Mouse (Mus musculus) spleen, adult 12 weeks (tissue): ENCODE data around the gene Calml3.

Experiments
- DNase-seq: peaks from one replicate; pipeline ENCODE4 v3.0.0; 2022; ENCODE audit warnings: low spot score

The Calml3 gene

DNA sequence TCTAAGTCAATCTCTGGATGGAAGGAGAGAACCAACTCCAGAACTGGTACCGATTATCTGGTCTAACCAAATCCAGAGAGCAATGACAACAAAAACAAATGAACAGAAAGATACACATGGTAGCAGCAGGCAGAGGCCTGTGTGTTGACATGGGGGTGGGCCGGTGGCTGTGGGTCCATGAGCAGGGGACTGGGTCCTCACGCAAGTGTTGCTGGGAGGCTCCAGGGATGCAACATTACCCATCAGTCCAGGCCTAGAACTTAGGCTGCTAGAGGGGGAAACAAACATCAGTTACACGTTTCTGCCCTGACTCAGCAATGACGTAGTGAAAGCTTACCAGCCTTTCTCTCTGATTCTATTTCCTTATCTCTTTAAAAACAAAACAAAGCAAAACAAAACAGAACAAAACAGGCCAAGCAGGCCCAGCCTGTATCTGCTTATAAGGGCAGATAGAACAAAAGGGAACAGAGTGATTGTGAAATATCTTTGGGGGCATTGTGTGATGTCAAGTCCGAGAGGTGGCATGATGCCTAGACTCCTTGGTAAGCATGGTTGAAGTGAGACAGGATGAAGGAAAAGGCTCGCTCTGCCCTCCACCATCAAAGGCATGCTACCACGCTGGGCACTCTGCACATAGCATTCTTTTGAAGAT lies 24.4 kb downstream of the Calml3 start:
- no peak for DNase-seq

GRCm38 (mm10) chr13:3778591-3779364 lies 25.3 kb downstream of the Calml3 start:
- no peak for DNase-seq

- DNase-seq: no peak
Observed at GRCm38 (mm10) chr13:3777216-3777912, 26.8 kb downstream of the Calml3 start.

DNA sequence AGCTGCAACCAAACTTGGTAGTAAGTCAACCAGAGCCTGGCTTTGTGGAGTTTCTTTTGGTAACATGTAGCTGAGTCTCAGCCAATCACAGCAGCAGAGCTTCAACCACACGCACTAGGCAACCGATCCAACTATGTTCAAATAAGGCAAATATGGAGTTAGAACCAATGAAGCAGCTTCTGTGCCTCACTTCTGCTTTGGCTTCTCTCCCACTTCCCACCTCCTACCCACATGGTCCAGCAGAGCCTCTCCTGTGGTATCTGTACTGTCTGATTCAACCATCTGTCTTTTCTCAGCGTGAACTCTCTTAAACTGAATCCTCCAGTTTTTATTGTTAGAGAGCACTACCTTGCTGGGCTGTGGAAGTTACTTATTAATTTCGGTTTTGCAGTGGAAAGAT lies 27.7 kb downstream of the Calml3 start:
- no peak for DNase-seq

- no peak for DNase-seq
Observed at GRCm38 (mm10) chr13:3774991-3775390, 29.1 kb downstream of the Calml3 start.

GRCm38 (mm10) chr13:3774280-3774679 lies 29.8 kb downstream of the Calml3 start:
- no peak for DNase-seq

GRCm38 (mm10) chr13:3773149-3773688 lies 30.9 kb downstream of the Calml3 start:
- no peak for DNase-seq

DNA sequence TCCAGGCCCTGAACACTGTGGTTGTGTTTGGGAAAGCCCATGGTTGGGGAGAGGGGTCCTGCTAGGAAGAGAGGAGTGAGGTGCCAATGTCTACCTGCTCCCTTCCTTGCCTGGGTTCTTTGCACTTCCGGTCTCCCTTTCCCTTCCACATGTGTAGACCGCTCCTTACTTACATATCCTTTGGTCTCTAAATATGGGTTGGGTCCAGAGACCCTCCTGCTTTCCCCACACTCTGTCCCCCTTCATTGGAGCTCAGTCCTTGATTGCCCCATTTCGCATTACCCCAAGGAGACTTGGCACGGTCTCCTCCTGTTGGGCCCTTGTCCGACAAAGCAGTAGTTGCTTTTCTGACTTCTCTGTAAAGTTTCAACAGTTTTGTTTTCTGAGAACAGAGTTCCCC lies 32.9 kb downstream of the Calml3 start:
- no peak for DNase-seq

GRCm38 (mm10) chr13:3770170-3771024 lies 33.7 kb downstream of the Calml3 start:
- no peak for DNase-seq

- no peak for DNase-seq
Observed at GRCm38 (mm10) chr13:3769531-3769930, 34.6 kb downstream of the Calml3 start.

DNA sequence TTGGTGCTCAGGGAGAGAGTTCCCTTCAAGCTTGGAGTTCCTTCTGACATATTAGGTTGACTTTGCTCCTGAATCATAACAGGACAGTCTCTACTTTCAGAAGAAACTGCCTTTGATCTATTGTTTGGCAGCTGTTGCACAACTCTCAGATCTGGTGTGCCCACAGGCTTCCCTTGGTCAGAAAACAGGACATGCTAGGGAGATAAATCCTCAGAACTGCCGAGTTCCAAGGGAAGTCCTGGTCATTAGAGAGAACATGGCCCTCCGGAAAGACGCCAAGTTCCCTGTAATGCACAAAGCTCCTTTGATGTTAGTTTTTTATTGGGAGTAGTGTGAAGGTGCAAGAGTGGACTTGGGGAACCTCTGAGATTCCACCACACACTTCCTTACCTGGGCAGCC lies 35.5 kb downstream of the Calml3 start:
- no peak for DNase-seq

- no peak for DNase-seq
Observed at GRCm38 (mm10) chr13:3767086-3767485, 37.0 kb downstream of the Calml3 start.

DNA sequence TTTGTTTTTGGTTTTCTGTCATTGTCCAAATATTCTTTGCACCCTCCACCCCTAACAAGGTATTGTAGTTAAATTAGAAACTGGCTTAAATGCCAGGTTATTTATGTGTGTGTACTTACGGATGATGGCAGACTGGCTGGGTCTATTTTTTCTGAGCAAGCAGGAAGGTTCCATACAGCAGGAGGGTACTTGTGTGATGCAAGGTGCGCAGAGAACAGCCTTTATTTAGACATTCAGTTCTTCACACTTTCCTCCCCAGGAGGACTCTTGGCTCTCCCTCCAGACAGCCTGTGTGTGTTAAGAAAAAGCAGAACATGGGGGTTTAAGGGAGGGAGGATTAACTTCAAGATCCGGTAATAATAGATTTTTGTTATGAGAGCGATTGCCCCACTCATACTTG lies 38.3 kb downstream of the Calml3 start:
- DNase-seq: no peak

DNA sequence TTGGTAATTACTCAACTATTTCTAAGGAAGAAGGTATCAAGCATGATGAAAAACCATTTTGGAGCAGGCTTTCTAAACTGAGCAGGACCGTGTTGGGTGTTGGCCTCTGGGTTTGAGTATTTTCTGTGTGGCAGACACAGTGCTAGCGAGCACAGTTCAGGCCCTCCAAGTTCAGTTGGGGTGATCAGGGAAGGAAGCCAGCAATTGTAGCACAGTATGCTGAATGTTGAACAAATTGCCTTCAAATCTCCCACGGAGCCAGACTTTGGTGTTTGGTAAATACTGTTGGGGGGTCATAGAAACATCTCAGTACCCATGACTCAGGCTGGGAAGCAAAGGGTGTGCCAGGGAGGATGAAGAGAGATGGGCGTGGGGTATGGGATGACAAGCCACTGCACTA lies 43.0 kb downstream of the Calml3 start:
- no peak for DNase-seq

- no peak for DNase-seq
Observed at GRCm38 (mm10) chr13:3758347-3758746, 45.8 kb downstream of the Calml3 start.

- no peak for DNase-seq
Observed at GRCm38 (mm10) chr13:3753291-3753690, 50.8 kb downstream of the Calml3 start.
